Mouse (Mus musculus): ENCODE results near the gene Nat8f5.
"Not testable (repeated sequence)": the region's sequence is repeated elsewhere in the genome, so short reads cannot be mapped to it uniquely, and the experiment has no call there.

Nat8f5 gene

DNA sequence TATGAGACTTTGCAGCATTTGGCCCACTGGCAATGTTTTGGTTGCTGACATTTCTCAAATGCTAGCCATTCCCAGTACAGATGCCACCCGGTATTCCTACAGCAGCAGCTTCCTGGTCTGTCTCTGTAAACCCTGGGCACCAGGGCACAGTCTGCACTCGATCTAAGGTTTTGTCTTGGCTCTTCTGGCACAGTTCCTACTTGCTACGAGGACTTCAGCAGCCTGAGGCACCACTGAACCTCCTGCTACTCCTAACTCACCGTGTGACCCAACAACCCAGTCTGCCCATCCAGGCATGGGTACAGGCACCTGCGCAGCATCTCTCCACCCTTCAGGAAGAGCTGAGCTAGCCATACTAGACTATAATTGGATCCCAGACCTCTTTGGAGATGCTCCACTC, 15.3 kb upstream of the Nat8f5 start:
- not testable (repeated sequence) for DNase-seq (ENCODE audit: extremely low spot score)

DNA sequence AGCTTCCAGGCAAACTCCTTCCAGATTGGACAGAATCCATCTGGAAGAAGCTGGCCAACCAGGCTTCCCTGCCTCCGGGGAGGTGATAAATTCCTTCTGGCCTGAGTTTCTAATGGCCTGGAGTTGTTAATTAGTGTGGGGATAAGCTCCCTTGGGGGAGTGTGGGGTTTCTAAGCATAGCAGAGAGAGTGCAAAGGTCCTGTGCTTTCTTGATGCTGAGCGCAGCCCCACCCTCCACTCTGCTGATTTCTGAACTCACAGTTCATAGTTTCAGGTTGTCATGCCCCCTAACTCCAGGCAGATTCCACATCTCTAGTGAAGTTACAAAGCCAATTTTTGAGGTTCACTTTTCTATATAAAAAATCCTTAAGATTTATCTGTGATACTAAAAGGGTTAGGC, 14.3 kb upstream of the Nat8f5 start:
- not testable (repeated sequence) for DNase-seq (ENCODE audit: extremely low spot score)

DNA sequence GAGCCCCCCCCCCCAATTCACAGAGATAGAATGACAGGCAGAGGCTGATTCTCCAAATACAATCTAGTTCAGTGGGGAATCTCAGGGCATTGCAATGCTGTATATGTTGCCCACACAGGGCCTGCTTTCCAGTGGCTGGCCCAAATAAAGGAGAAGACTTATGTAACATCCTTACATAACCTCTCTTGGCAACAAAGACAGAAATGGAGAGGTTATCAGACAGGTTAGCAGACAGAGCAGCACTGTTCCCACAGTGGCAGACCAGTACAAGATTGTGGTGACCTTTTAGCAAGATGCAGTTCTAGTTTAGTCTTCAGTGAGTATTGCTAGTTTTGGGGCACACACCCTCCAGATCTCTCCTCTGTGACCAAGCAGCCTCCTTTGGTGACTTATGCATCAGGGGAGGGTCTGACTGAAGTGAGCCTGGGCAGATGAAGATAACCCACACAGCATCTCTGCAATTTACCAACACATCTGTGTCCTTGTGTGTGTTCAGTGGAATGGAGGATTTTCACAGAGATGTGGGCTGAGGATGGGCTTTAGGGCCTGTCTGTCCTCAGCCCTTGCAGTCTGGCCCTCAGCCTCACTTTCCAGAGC, 13.8 kb upstream of the Nat8f5 start:
- not testable (repeated sequence) for DNase-seq (ENCODE audit: extremely low spot score)

DNA sequence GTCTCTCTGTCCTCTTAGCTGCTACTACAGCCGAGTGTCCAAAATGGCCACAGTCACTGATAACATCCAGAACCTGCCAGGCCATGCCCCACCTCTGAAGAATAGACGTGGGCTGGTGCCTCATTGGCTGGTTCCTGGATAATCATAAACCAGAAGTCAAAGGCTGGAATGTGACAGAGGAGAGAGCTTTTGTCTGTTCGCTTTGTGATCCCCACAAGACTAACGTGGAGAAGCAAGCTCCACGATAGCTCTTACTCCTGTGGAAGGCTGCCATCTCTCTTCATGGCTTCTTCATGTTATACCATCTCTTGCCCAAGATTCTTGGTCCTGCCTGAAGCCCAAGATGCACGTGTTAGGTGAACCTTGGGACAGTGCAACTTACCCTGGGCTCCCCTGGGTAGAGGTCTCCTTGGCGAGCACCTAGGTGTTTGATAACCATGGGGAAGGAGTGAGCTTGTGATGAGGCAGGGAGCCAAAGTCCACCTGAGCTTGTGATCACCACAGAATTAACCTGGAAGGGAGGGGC, 11.1 kb upstream of the Nat8f5 start, which contains the start of gene Nat8:
Gene Nat8 (minus strand): TSS at position 287 of the 526 bp plus-strand sequence.
- no peak for DNase-seq (ENCODE audit: extremely low spot score)

DNA sequence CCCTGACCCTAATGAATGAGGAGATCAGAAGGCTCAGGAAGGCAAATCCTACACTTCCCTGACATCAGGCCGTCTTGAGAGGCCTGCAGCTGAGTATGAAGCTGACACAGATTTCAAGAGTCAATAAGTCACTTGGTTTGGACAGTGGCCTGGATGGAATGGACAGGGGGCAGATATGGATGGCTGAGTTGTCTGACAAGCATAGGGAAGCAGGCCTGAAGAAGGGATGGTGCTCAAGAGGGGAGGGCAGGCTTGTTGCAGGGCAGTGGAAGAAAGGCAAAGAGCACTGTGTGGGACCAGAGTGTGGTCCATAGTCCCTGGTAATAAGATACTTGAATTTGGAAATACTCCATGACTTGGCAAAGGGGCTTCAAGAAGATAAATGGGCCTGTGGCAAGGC, 8.7 kb upstream of the Nat8f5 start:
- DNase-seq (ENCODE audit: extremely low spot score): no peak

DNA sequence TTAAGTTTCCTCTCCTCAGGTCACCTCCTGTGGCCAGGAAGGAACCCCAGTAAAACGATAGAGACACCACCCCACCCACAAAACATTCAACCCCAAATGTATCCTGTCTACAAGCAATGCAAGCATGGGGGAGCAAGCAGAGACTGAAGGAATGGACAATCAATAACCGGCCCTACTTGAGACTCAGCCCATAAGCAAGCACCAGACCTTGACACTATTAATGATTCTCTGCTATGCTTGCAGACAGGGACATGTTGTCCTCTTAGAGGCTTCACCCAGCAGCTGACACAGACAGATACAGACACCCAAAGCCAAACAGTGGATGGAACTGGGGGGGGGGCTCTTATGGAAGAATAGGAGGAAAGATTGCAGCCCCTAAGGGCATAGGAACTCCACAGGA, 5.1 kb upstream of the Nat8f5 start:
- DNase-seq (ENCODE audit: extremely low spot score): no peak

DNA sequence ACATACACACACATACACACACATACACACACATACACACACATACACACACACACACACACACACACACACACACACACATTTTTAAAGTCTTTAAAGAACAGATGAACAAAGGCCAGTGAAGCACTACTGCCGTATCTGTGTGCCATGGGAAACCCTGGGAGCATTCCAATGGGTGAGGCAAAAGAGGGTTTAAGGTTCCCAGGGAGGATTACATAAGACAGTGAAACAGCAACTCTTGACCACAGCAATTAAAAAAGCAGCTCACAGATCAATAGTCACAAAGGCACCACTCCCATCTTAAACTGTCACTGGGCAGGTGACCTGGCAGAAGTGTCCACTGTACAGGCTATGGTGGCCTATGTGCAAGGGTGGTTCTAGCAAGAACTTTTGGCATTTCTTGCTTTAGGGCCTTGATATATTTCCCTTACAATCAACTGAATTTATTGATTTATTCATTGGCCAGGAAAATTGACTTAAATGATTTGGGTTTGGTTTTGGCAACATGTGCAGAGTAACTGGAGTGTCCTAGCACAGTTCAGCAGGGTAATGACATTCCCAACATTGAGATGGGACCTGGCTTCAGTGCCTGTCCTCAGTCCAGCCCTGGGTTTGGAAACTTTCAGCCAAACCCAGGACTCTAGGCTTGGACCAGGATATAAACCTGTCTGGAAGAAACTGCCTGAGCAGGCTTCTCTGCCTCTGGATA, 2.8 kb upstream of the Nat8f5 start:
- no peak for DNase-seq (ENCODE audit: extremely low spot score)

DNA sequence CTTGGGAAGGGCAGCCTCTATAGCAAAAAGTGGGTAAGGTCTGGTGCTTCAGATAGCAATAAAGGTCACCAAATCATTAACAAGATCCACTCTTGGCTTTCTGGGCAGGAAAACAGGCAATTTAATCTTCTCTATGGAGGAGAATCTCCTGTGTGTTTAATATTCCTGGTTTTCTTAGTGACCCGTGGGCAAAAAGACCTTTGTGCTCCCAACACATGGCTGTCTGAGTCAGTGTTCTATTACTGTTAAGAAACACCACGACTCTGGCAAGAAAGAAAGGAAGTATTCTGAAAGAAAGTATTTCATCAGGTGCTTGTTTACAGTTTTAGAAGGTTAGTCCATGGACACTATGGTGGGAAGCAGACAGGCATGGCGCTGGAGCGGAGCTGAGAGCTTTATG, 1.5 kb upstream of the Nat8f5 start:
- DNase-seq (ENCODE audit: extremely low spot score): no peak

DNA sequence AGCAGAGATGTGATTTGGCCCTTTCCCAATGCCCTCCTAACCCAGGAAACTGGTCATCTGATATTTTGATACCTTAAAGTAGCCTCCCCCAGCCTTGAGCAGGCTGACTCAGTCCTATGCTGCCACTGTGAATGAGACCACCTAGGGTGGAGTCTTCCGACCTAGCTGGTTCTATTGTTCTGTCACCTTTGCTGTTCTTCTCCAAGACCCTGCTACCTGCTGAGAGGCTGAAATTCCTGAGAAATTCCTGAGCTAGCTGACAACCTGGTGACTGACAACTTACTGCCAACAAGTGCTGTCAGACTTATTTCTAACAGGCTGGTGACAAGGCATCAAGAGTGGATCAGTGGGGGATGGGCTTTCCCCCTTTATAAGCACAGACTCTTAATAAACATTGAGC, 2.4 kb downstream of the Nat8f5 start:
- no peak for DNase-seq (ENCODE audit: extremely low spot score)

DNA sequence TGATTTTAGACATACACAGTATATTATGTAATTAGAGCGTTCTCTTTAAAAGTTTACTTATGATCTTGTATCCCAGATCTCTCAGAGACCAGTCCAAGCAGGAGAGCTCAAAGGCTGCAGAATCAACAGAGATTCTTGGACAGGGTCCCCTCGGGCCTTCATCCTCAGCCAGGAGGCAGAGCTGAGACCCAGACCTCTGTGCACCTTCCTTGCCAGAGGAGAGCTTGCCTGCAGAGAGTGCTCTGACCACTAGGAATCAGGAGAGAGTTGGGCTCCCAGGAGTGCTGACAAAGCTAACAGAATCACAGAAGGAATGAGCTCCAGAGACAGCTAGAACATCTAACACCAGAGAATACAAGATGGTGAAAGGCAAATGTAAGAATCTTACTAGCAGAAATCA, 7.4 kb downstream of the Nat8f5 start:
- no peak for DNase-seq (ENCODE audit: extremely low spot score)

DNA sequence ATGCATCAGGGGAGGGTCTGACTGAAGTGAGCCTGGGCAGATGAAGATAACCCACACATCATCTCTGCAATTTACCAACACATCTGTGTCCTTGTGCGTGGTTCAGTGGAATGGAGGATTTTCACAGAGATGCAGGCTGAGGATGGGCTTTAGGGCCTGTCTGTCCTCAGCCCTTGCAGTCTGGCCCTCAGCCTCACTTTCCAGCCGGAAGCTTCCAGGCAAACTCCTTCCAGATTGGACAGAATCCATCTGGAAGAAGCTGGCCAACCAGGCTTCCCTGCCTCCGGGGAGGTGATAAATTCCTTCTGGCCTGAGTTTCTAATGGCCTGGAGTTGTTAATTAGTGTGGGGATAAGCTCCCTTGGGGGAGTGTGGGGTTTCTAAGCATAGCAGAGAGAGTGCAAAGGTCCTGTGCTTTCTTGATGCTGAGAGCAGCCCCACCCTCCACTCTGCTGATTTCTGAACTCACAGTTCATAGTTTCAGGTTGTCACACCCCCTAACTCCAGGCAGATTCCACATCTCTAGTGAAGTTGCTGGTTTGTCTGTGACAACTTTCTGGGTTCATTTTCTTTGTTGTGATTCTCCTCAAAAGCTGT, 9.7 kb downstream of the Nat8f5 start:
- not testable (repeated sequence) for DNase-seq (ENCODE audit: extremely low spot score)

DNA sequence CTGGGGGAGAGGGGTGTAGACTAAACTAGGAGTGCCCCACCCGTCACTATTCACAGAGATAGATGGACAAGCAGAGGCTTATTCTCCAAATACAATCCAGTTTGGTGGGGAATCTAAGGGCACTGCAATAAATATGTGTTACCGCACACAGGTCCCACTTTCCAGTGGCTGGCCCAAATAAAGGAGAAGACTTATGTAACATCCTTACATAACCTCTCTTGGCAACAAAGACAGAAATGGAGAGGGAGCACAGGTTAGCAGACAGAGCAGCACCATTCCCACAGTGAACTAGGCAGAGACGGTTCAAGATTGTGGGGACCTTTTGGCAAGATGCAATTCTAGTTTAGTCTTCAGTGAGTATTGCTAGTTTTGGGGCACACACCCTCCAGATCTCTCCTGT, 10.3 kb downstream of the Nat8f5 start:
- DNase-seq (ENCODE audit: extremely low spot score): not testable (repeated sequence)

DNA sequence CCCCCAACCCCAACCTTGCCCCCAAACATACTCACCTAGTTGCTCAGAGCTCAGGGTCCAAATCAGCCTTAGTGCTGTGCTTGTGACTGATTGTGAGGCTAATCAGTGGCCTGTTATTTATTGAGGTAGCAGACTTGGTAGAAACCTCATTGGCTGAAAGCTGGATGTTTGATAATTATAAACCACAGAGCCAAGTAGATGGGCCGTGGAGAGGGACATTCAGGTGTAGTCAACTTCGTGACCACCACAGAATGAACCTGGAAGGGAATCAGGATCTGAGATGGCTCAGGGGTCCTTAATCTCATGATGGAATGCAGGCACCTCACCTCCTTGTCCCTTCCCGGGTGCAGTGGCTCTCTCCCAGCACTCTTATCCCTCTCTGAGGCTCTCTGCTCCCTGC, 11.0 kb downstream of the Nat8f5 start:
- not testable (repeated sequence) for DNase-seq (ENCODE audit: extremely low spot score)

DNA sequence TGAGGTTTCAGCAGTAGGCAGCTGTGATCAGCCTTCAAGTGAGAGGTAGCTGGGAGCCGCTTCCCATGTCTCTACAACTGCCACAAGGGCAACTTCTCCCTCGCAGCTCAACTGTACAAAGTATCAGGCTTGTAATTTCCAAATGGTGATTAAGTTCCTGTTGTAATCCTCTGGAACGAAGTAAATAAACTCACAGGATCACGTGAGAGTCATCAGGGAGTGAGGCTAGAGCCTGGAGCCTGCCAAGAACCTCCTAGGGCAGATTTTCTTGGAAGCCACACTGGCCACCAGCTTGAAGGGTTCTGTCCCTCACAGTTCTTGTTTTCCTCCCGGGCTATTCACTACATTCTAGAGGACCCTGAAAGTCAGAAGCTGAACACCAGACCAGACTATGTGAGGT, 17.6 kb downstream of the Nat8f5 start:
- not testable (repeated sequence) for DNase-seq (ENCODE audit: extremely low spot score)

Data from embryo, embryonic 9.5 days (tissue).